Mouse (Mus musculus) CD8-positive naive resting alpha-beta T cell, adult 2 months (primary cell): ENCODE measurements around the gene Btnl9.
"Not testable (repeated sequence)": the region's sequence is repeated elsewhere in the genome, so short reads cannot be mapped to it uniquely, and the experiment has no call there.

Experiments
- DNase-seq, 2 experiments: peaks; one replicate each; pipeline ENCODE4 v3.0.0; 2022; ENCODE audit warnings: low read depth in 2 of 2, low spot score in 2 of 2

The Btnl9 gene

DNA sequence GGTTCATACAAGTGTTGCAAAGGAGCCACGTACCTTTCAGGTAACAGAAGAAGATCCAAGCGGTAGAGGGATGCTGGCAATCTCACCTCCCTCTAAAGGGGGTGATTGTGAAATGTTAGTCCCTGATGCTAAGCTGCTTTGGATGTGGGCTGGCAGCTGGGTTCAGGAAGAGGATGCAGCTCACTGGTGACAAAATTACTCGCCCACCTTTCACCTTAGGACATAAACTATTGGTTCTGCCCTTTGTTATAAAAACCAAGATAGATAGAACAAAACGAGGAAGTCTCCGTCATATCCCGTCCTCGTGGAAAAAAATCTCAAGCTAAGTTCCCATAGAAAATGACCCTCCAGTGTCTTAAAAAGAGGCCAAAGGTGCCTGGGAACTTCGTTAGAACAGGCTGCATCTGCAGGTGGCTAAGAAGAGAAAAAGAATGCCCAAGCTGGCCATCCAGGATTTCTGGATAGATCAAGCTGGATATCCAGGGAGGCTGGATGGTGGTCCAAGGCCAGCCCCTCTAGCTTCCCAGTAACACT, at the start of gene Btnl9:
Gene Btnl9, minus strand, starts transcription at position 205 of the 534 bp plus-strand sequence.
- DNase-seq, result no peak

GRCm38 (mm10) chr11:49235459-49236207, 48.7 kb upstream of the Btnl9 start:
- no peak for DNase-seq

- no peak for DNase-seq
Measured at GRCm38 (mm10) chr11:49232781-49233180, 45.8 kb upstream of the Btnl9 start.

GRCm38 (mm10) chr11:49224455-49224854, 37.5 kb upstream of the Btnl9 start:
- no peak for DNase-seq

- no peak for DNase-seq
Measured at GRCm38 (mm10) chr11:49219271-49219670, 32.3 kb upstream of the Btnl9 start.

DNA sequence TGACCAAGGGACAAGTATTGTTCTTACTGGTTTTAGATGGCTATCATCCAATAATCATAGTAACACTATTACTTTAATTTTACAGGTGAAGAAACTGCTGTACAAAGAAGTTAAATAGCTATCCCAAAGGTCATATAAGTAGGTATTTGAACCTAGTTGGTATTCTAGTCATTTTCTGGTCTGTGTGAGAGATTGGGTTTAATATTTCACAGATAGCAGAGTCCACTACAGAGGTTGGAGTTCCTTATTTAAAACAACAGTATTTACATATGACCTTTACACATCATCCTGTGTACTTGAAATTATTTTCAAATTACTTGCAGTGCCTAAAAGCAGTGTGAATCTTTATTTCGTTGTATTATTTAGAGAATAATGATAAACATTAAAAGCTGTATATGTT, 26.5 kb upstream of the Btnl9 start:
- no peak for DNase-seq

- DNase-seq, result no peak
Measured at GRCm38 (mm10) chr11:49212577-49212976, 25.6 kb upstream of the Btnl9 start.

DNA sequence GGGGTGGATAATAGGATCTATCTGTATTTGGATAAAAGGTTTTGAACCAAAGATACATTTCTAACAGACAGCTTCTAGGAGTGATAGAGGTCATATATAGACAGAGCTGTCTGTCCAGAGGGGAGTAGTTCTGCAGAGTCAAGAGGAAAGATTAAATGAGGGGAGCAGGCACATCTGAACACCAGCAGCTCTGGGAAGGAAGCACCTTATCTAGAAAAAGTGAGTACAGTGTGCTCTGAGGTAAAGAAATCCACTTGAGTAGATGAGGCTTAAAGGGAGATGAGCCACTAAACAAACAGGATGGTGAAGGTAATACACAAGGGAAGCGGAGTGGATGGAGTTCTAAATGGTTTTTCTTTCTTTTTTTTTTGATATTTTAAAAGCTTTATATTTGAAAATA, 20.5 kb upstream of the Btnl9 start:
- no peak for DNase-seq

GRCm38 (mm10) chr11:49205080-49205590, 18.2 kb upstream of the Btnl9 start:
- no peak for DNase-seq

GRCm38 (mm10) chr11:49203771-49204497, 17.0 kb upstream of the Btnl9 start:
- DNase-seq, result peak; percentile 3 to 24

DNA sequence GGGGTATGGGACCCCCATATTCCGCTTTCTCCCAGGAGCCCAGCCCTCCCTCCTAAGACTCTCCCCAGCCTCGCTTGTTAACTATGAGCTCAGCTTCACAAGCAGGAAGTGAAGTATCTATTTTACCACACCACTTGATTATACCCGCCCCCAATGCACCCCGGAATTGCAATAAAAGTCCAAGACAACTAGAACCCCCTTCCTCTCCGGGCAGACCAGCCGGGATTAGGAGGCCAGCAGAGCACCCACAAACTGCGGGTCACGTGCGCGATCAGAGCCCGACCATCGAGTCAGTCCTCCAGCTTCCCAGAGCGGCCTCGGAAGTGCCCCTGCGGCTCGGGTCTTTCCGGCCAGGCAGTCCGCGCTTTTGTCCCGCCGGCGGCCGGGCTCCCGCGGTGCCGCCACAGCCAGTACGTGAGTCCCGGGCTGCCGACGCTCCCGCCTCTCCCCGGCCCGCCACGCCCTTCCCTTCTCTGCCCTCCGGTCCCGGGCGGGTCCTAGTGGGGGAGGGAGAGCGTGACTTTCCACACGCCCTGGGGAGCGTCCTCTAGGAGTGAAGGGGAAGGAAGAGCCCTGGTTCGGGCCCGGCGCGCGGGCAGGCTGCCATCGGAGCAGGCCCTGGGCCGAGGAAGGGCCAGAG, 16.3 kb upstream of the Btnl9 start, which contains the start of gene Zfp62:
Gene Zfp62, plus strand, starts transcription at position 164 of the 640 bp plus-strand sequence.
- peak; percentile 88 to 92 for DNase-seq

- DNase-seq, result peak in 1 of 2 experiments; percentile 5
Measured at GRCm38 (mm10) chr11:49202523-49203061, 15.6 kb upstream of the Btnl9 start.

- no peak for DNase-seq
Measured at GRCm38 (mm10) chr11:49202071-49202470, 15.1 kb upstream of the Btnl9 start.

DNA sequence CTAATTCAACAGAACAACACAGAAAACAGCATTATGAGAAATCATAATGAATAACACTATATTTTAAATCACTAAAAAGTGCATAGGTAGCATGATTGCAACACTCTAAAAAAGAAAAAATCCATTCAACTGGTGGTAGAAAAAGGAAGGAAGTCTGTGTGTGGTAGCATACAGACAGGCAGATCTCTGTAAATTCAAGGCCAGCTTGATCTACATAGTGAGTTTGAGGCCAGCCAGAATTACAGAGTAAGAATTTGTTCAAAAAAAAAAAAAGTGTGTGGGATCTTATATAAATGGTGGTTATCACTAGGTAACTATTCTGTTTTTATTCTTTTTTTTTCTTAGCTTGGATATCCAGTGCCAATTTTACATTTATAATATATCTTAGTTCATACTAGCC, 14.2 kb upstream of the Btnl9 start:
- DNase-seq, result no peak

GRCm38 (mm10) chr11:49200666-49201065, 13.7 kb upstream of the Btnl9 start:
- DNase-seq, result no peak

GRCm38 (mm10) chr11:49195819-49196322, 8.9 kb upstream of the Btnl9 start:
- peak in 1 of 2 experiments; percentile 23 for DNase-seq

GRCm38 (mm10) chr11:49194771-49195170, 7.8 kb upstream of the Btnl9 start:
- DNase-seq, result not testable (repeated sequence)

DNA sequence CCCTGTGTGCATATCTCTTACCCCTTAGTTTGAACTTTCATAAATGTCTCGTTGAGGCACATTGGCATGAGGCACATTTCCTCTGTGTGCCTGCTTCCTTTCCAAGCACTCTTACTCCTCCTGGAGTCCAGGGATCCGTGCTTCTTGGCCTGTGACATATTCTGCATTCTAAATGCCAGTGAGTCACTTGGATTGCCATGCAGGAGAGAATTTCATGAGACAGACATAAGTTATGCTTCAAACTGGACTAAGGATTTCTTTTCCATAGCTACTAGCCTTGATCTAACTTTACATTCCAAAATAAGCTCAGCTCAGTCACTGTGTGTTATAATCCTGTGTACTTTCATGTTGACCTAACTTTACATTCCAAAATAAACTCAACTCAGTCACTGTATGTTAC, 4.1 kb upstream of the Btnl9 start:
- DNase-seq, result no peak

DNA sequence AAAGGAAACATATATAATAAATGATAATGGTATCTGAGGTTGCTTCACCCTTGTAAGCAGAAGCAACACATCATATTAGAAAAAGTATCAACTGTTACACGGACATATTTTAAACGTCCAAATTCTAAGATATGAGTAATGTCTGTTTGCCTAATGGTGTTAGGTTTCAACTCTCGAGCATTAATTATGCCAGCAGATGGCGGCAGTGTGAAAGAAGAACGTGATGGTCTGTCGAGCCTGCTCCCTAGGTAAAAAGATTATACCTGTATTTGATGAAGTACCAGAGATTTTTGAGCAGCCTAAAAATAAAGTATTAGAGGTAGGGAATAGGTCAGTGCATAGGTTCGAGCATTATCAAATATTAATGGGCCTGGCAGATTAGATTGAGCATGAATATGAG, 2.8 kb upstream of the Btnl9 start:
- DNase-seq, result peak; percentile 53 to 73

GRCm38 (mm10) chr11:49187701-49188100, 742 bp upstream of the Btnl9 start:
- DNase-seq, result no peak

DNA sequence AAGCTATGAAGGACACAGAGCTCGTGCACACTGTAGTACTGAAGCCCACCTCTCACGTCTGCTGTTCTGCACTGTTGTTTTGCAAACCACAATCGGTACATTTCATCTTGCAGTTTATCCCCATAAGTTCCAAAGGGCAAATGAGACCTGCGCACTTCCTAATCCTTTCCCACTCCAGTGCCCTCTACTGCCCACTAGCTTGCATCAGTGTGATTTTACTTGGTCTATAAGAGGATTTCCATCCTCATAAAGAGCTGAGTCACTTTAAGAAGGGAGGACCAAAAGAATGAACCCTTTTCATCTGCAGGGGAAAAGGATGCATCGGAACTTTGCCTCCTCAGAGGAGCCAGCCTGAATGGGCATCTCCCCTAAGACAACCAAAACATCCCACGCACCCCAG, 507 bp downstream of the Btnl9 start:
- no peak for DNase-seq
